Mouse (Mus musculus): ENCODE results near the gene 4933428M09Rik. TPM values are rescaled to one million over a fixed set of nuclear protein-coding genes. Genes with fewer than 3 reads are reported as not detected.

Gene 4933428M09Rik
- total and polyA plus RNA-seq, 3 experiments, result 0.17 TPM; not detected in 2

DNA sequence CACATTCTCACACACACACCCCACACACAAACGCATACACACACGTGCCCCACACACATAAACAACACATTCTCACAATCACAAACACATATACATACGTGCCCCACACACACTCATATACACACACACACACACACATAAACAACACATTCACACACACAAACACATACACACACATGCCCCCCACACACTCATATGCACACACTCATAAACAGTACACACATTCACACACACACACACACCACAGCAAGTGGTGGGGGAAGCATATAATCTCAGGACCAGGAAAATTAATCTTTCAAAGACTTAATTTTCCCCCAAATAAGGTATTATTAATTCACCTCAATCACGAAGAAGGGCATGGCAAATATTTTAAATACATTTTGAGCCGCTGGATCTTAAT is 37.4 kb downstream of the 4933428M09Rik start:
- Histone ChIP-seq H3K4me1 (ENCODE audit: control insufficient read depth in 1 of 2, insufficient read depth in 2 of 2) (peaks cover 0 to 18% of the 10 kb centered on the region in 2 experiments; a peak in 1 of 4 replicates), H3K27me3 (replicated peaks) (no peaks in the 10 kb centered on the region), H3K9ac (ENCODE audit: insufficient read depth, low read depth) (no peak overlapping the region), H3K4me3 (replicated peaks in 1 of 3; ENCODE audit: low read depth in 2 of 3, low read length in 2 of 3, poor library complexity in 1 of 3) (no peak overlapping the region), H3K36me3 (replicated peaks in 1 of 2; ENCODE audit: control insufficient read depth in 1 of 2, insufficient read depth in 1 of 2, low read length in 1 of 2) (no peaks in the 10 kb centered on the region), H3K79me2 (replicated peaks; ENCODE audit: control insufficient read depth, extremely low read depth, insufficient read depth, poor library complexity, severe bottlenecking) (no peaks in the 10 kb centered on the region), H3K4me2 (ENCODE audit: insufficient read depth, low read depth, poor library complexity, severe bottlenecking) (no peak overlapping the region), H3K9me3 (replicated peaks; ENCODE audit: low read length) (no peaks in the 10 kb centered on the region), H3K27ac (ENCODE audit: insufficient read depth, low read depth) (no peak overlapping the region)
- DNase-seq (ENCODE audit: extremely low read depth), result no peak
- TF ChIP-seq ZMIZ1 (IDR thresholded peaks at IDR 0.05; ENCODE audit: low read depth, low read length), result no peak
- no peak for TF ChIP-seq KAT2A (IDR thresholded peaks at IDR 0.05; ENCODE audit: insufficient replicate concordance, low read length)
- TF ChIP-seq NRF1 (IDR thresholded peaks at IDR 0.05; ENCODE audit: low read depth, low read length), result no peak
- no peak for TF ChIP-seq MXI1 (IDR thresholded peaks at IDR 0.05; ENCODE audit: low read depth, low read length)
- TF ChIP-seq MYC (IDR thresholded peaks at IDR 0.05; ENCODE audit: low read depth, low read length), result no peak
- dilution Hi-C loops (cut with MboI; ENCODE audit: extremely low pct_ligation_motif_present, extremely low pct_unique_long_range_greater_than_20kb, low sequenced_read_pairs) (no loop called here), in situ Hi-C loops (cut with MboI; ENCODE audit: low pct_ligation_motif_present, low pct_unique_long_range_greater_than_20kb, low sequenced_read_pairs) (no loop called here)

GRCm38 (mm10) chrX:139216991-139217593 is 38.1 kb downstream of the 4933428M09Rik start:
- Histone ChIP-seq H3K27ac (ENCODE audit: insufficient read depth, low read depth) (no peak overlapping the region), H3K27me3 (replicated peaks) (no peaks in the 10 kb centered on the region), H3K4me2 (ENCODE audit: insufficient read depth, low read depth, poor library complexity, severe bottlenecking) (no peak overlapping the region), H3K79me2 (replicated peaks; ENCODE audit: control insufficient read depth, extremely low read depth, insufficient read depth, poor library complexity, severe bottlenecking) (no peaks in the 10 kb centered on the region), H3K4me3 (replicated peaks in 1 of 3; ENCODE audit: low read depth in 2 of 3, low read length in 2 of 3, poor library complexity in 1 of 3) (peak overlapping the region in 2 of 3 experiments; percentile 45 to 49), H3K4me1 (ENCODE audit: control insufficient read depth in 1 of 2, insufficient read depth in 2 of 2) (peaks cover 0 to 25% of the 10 kb centered on the region in 2 experiments; a peak in 1 of 4 replicates), H3K9ac (ENCODE audit: insufficient read depth, low read depth) (no peak overlapping the region), H3K9me3 (replicated peaks; ENCODE audit: low read length) (no peaks in the 10 kb centered on the region), H3K36me3 (replicated peaks in 1 of 2; ENCODE audit: control insufficient read depth in 1 of 2, insufficient read depth in 1 of 2, low read length in 1 of 2) (no peaks in the 10 kb centered on the region)
- TF ChIP-seq ZMIZ1 (IDR thresholded peaks at IDR 0.05; ENCODE audit: low read depth, low read length), result no peak
- TF ChIP-seq MAZ (IDR thresholded peaks at IDR 0.05; ENCODE audit: low read depth, low read length), result no peak
- no peak for TF ChIP-seq USF1 (IDR thresholded peaks at IDR 0.05; ENCODE audit: low read depth, low read length)
- TF ChIP-seq PAX5 (IDR thresholded peaks at IDR 0.05; ENCODE audit: low read length), result no peak
- TF ChIP-seq HCFC1 (IDR thresholded peaks at IDR 0.05; ENCODE audit: low read depth, low read length), result no peak
- no peak for TF ChIP-seq CHD2 (IDR thresholded peaks at IDR 0.05; ENCODE audit: low read length)
- no peak for TF ChIP-seq MEF2A (IDR thresholded peaks at IDR 0.05; ENCODE audit: borderline replicate concordance, low read depth, low read length)
- TF ChIP-seq GABPA (IDR thresholded peaks at IDR 0.05; ENCODE audit: insufficient replicate concordance, low read depth, low read length), result no peak
- no peak for TF ChIP-seq POLR2AphosphoS2 (IDR thresholded peaks at IDR 0.05; ENCODE audit: low read depth, low read length)
- dilution Hi-C loops (cut with MboI; ENCODE audit: extremely low pct_ligation_motif_present, extremely low pct_unique_long_range_greater_than_20kb, low sequenced_read_pairs) (no loop called here), in situ Hi-C loops (cut with MboI; ENCODE audit: low pct_ligation_motif_present, low pct_unique_long_range_greater_than_20kb, low sequenced_read_pairs) (no loop called here)
- DNase-seq (ENCODE audit: extremely low read depth), result peak; percentile 43

All from CH12.LX (cell line).